Mouse (Mus musculus) liver, embryonic 14.5 days (tissue): ENCODE measurements around the gene Mybpc3.

Source experiments
- CTCF ChIP-seq: IDR thresholded peaks from 2 replicates; pipeline ENCODE4 v1.5.1; 2016; ENCODE audit warnings: antibody characterized with exemption, low read depth, control low read depth
- EP300 ChIP-seq: IDR thresholded peaks from 2 replicates; pipeline ENCODE4 v1.6.1; 2016; ENCODE audit warnings: antibody characterized with exemption, low read depth

DNA sequence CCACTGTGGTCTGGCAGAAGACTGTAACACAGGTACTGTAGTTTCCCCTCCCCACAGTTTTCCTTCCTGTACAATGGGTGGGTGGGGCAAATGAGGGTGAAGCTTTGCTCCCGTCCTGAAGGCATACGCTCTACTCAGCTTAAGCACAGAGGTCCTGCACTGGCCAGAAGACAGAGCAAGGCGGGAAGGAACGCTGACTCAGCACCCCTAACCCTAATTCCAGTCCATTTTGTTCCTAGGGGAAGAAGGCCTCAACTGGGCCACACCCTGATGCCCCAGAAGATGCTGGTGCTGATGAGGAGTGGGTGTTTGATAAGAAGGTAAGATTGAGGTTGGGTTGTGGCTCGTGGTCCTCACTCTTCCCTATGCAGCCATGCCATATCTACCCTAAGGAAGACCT lies 10.8 kb downstream of the Mybpc3 start:
- TF ChIP-seq CTCF, result no peak
- TF ChIP-seq EP300, result no peak
